Mouse (Mus musculus): ENCODE data around the gene Atf6. TPM values are rescaled to one million over a fixed set of nuclear protein-coding genes. Genes with fewer than 3 reads are reported as not detected.
A peak's percentile ranks its signal among the peaks of the same experiment; 100 is the strongest.

The Atf6 gene
- total and polyA plus RNA-seq, 3 experiments = 33.8 to 47.0 (median 35.3) TPM

DNA sequence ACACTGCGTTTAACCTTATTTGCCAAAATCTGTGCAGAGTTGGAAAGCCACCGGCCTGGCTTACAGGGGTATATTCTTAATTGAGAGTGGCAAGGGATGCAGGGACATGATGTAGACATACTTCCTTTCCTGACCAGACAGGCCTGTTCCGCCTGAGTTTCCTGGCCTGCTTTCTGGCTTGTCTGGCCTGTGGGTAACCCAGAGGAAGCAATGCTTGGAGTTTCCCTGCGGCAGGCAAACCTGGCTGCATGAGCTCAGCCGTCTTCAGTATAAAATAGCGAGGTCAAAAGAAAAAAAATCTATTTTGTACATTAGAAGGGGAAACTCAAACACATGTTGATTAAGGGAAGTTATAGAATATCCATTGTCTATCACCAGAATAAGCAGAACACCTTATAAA is 139.0 kb downstream of the Atf6 start:
- H3K4me2 ChIP-seq (ENCODE audit: insufficient read depth, low read depth, poor library complexity, severe bottlenecking) = peak overlapping the region; percentile 23
- no peaks in the 10 kb centered on the region for H3K9me3 ChIP-seq (replicated peaks; ENCODE audit: low read length)
- in situ Hi-C loops (cut with MboI; ENCODE audit: low pct_ligation_motif_present, low pct_unique_long_range_greater_than_20kb, low sequenced_read_pairs) (no loop called here), dilution Hi-C loops (cut with MboI; ENCODE audit: extremely low pct_ligation_motif_present, extremely low pct_unique_long_range_greater_than_20kb, low sequenced_read_pairs) (no loop called here)
- H3K27me3 ChIP-seq (replicated peaks) = no peaks in the 10 kb centered on the region
- DNase-seq (ENCODE audit: extremely low read depth) = no peak
- no peak overlapping the region for H3K4me3 ChIP-seq (replicated peaks in 1 of 3; ENCODE audit: low read depth in 2 of 3, low read length in 2 of 3, poor library complexity in 1 of 3)
- peaks cover 20 to 47% of the 10 kb centered on the region in 2 experiments for H3K36me3 ChIP-seq (replicated peaks in 1 of 2; ENCODE audit: control insufficient read depth in 1 of 2, insufficient read depth in 1 of 2, low read length in 1 of 2)
- H3K79me2 ChIP-seq (replicated peaks; ENCODE audit: control insufficient read depth, extremely low read depth, insufficient read depth, poor library complexity, severe bottlenecking) = peaks cover 10% of the 10 kb centered on the region
- H3K4me1 ChIP-seq (ENCODE audit: control insufficient read depth in 1 of 2, insufficient read depth in 2 of 2) = peaks cover 20 to 82% of the 10 kb centered on the region in 2 experiments
- TF ChIP-seq EP300 (IDR thresholded peaks at IDR 0.05; ENCODE audit: low read length) (0 out of 2 replicates have a peak, but pooled peaks have one; percentile 9), HCFC1 (IDR thresholded peaks at IDR 0.05; ENCODE audit: low read depth, low read length) (no peak), CHD1 (IDR thresholded peaks at IDR 0.05; ENCODE audit: low read depth, low read length) (0 out of 2 replicates have a peak, but pooled peaks have one; percentile 55)
- peak overlapping the region; percentile 59 for H3K27ac ChIP-seq (ENCODE audit: insufficient read depth, low read depth)
- H3K9ac ChIP-seq (ENCODE audit: insufficient read depth, low read depth) = 0 out of 2 replicates have a peak overlapping the region, but pooled peaks have one; percentile 5

DNA sequence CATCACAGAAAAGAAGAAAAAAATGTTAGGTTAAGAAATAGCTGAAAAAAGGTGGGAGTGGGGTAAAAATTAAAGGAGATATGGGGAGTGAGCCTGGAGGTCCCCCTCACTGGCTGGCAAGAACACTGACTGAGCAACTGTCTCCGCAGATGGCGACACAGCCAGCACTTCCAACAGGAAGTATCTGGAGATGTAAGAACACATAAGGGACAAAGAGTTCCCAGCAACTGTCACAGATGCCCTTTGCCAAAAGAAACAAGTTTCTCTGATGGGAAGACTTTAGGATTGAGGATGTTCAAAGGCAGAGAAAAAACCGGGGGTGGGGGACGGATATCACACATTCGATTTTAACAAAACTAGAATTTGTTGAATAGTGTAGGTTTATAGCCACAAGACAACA is 146.0 kb downstream of the Atf6 start:
- in situ Hi-C loops (cut with MboI; ENCODE audit: low pct_ligation_motif_present, low pct_unique_long_range_greater_than_20kb, low sequenced_read_pairs) = no loop called here
- DNase-seq (ENCODE audit: extremely low read depth) = no peak

DNA sequence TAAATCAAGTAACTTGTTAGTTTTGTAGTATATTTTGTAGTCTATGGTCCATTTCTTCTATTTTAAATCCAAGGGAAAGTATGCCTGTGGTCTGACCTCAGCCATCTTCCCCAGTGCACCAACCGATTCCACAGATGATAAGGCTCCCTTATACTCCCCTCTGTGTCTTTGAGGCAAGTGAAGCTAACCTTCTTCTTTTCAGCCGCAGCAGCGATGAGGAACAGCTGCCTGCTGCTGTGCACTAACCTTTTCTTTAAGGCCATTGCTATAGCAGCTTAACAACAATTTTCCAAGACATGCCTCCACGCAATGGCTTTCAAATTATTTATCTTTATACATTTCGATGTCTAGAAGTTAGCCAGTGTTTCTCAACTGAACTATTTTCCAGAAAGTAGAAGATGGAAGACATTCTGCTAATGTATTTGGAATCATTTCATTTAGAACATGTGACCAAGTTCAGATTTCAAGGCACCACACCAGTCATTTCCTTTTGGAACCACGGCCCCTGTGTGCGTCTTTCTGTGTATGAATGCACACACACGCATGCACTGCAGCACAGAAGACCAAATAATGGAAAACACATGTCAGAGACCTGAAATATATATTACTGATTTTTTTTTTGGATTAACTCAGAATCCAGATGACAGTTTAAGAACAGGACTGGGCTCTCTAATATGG is 149.3 kb downstream of the Atf6 start:
- Histone ChIP-seq H3K4me1 (ENCODE audit: control insufficient read depth in 1 of 2, insufficient read depth in 2 of 2) (peaks cover 7 to 55% of the 10 kb centered on the region in 2 experiments; a peak in 3 of 4 replicates), H3K4me2 (ENCODE audit: insufficient read depth, low read depth, poor library complexity, severe bottlenecking) (no peak overlapping the region), H3K36me3 (replicated peaks in 1 of 2; ENCODE audit: control insufficient read depth in 1 of 2, insufficient read depth in 1 of 2, low read length in 1 of 2) (peaks cover 10 to 37% of the 10 kb centered on the region in 2 experiments), H3K4me3 (replicated peaks in 1 of 3; ENCODE audit: low read depth in 2 of 3, low read length in 2 of 3, poor library complexity in 1 of 3) (no peak overlapping the region), H3K27ac (ENCODE audit: insufficient read depth, low read depth) (no peak overlapping the region), H3K9ac (ENCODE audit: insufficient read depth, low read depth) (no peak overlapping the region), H3K27me3 (replicated peaks) (no peaks in the 10 kb centered on the region), H3K9me3 (replicated peaks; ENCODE audit: low read length) (no peaks in the 10 kb centered on the region), H3K79me2 (replicated peaks; ENCODE audit: control insufficient read depth, extremely low read depth, insufficient read depth, poor library complexity, severe bottlenecking) (peaks cover 9% of the 10 kb centered on the region; the same call in 1 of the 2 replicates)
- no peak for DNase-seq (ENCODE audit: extremely low read depth)
- dilution Hi-C loops (cut with MboI; ENCODE audit: extremely low pct_ligation_motif_present, extremely low pct_unique_long_range_greater_than_20kb, low sequenced_read_pairs) = no loop called here
- in situ Hi-C loops (cut with MboI; ENCODE audit: low pct_ligation_motif_present, low pct_unique_long_range_greater_than_20kb, low sequenced_read_pairs) = no loop called here
- no peak for TF ChIP-seq KAT2A (IDR thresholded peaks at IDR 0.05; ENCODE audit: insufficient replicate concordance, low read length)
- no peak for TF ChIP-seq MEF2A (IDR thresholded peaks at IDR 0.05; ENCODE audit: borderline replicate concordance, low read depth, low read length)

More for the DNA sequence above, 146.0 kb downstream of the Atf6 start:
- Histone ChIP-seq H3K4me1 (ENCODE audit: control insufficient read depth in 1 of 2, insufficient read depth in 2 of 2) (peaks cover 5 to 50% of the 10 kb centered on the region in 2 experiments; a peak in 3 of 4 replicates), H3K27ac (ENCODE audit: insufficient read depth, low read depth) (no peak overlapping the region), H3K9ac (ENCODE audit: insufficient read depth, low read depth) (no peak overlapping the region), H3K36me3 (replicated peaks in 1 of 2; ENCODE audit: control insufficient read depth in 1 of 2, insufficient read depth in 1 of 2, low read length in 1 of 2) (peaks cover 29 to 59% of the 10 kb centered on the region in 2 experiments), H3K9me3 (replicated peaks; ENCODE audit: low read length) (no peaks in the 10 kb centered on the region), H3K4me2 (ENCODE audit: insufficient read depth, low read depth, poor library complexity, severe bottlenecking) (no peak overlapping the region), H3K4me3 (replicated peaks in 1 of 3; ENCODE audit: low read depth in 2 of 3, low read length in 2 of 3, poor library complexity in 1 of 3) (no peak overlapping the region), H3K79me2 (replicated peaks; ENCODE audit: control insufficient read depth, extremely low read depth, insufficient read depth, poor library complexity, severe bottlenecking) (peaks cover 2% of the 10 kb centered on the region; the same call in 1 of the 2 replicates), H3K27me3 (replicated peaks) (no peaks in the 10 kb centered on the region)
- dilution Hi-C loops (cut with MboI; ENCODE audit: extremely low pct_ligation_motif_present, extremely low pct_unique_long_range_greater_than_20kb, low sequenced_read_pairs) = no loop called here
- TF ChIP-seq MAX (IDR thresholded peaks at IDR 0.05; ENCODE audit: low read length) (no peak), MXI1 (IDR thresholded peaks at IDR 0.05; ENCODE audit: low read depth, low read length) (no peak), ETS1 (conservative IDR thresholded peaks at IDR 0.05; ENCODE audit: low read depth, low read length) (no peak), ZKSCAN1 (IDR thresholded peaks at IDR 0.05; ENCODE audit: borderline replicate concordance, low read depth, low read length) (no peak), BHLHE40 (IDR thresholded peaks at IDR 0.05; ENCODE audit: low read depth, low read length) (no peak), MEF2A (IDR thresholded peaks at IDR 0.05; ENCODE audit: borderline replicate concordance, low read depth, low read length) (no peak), GABPA (IDR thresholded peaks at IDR 0.05; ENCODE audit: insufficient replicate concordance, low read depth, low read length) (no peak)
